Mouse (Mus musculus) midbrain, embryonic 13.5 days (tissue): ENCODE measurements around the gene Scaper. TPM values are rescaled to one million over a fixed set of nuclear protein-coding genes. Genes with fewer than 3 reads are reported as not detected.
A peak's percentile ranks its signal among the peaks of the same experiment; 100 is the strongest.

ENCODE experiments used
- ATAC-seq: fragments of 200-750 bp; cut with Nextera tagmentation; 2 replicates; pipeline ENCODE4 v1.8.0; 2017; ENCODE audit warnings: mild to moderate bottlenecking, moderate TSS enrichment, moderate library complexity
- H3K27ac ChIP-seq: fragments of 300-500 bp; sonication (generic); 2 replicates; pipeline ENCODE4 v1.5.1; 2015; ENCODE audit warnings: inconsistent platforms, mild to moderate bottlenecking, moderate library complexity
- H3K27me3 ChIP-seq: fragments of 300-500 bp; sonication (generic); 2 replicates; pipeline ENCODE4 v1.6.1; 2015; ENCODE audit warnings: mild to moderate bottlenecking, inconsistent platforms
- H3K36me3 ChIP-seq: fragments of 300-500 bp; sonication (generic); 2 replicates; pipeline ENCODE4 v1.6.1; 2015; ENCODE audit warnings: mild to moderate bottlenecking, inconsistent platforms
- H3K4me1 ChIP-seq: fragments of 300-500 bp; sonication (generic); replicated peaks from 2 replicates; pipeline ENCODE4 v1.6.1; 2015; ENCODE audit warnings: inconsistent platforms
- H3K4me2 ChIP-seq: fragments of 300-500 bp; sonication (generic); replicated peaks from 2 replicates; pipeline ENCODE4 v1.6.1; 2015; ENCODE audit warnings: moderate library complexity, mild to moderate bottlenecking, inconsistent platforms
- H3K4me3 ChIP-seq: fragments of 300-500 bp; sonication (generic); replicated peaks from 2 replicates; pipeline ENCODE4 v1.5.1; 2015; ENCODE audit warnings: mild to moderate bottlenecking, inconsistent platforms
- H3K9ac ChIP-seq: fragments of 300-500 bp; sonication (generic); replicated peaks from 2 replicates; pipeline ENCODE4 v1.6.1; 2015; ENCODE audit warnings: mild to moderate bottlenecking, inconsistent platforms
- H3K9me3 ChIP-seq: fragments of 300-500 bp; sonication (generic); 2 replicates; pipeline ENCODE4 v1.6.1; 2016; ENCODE audit warnings: mild to moderate bottlenecking, inconsistent platforms
- WGBS: fragments of 180-500 bp; shearing (Covaris S2); methylation state at CpG from one replicate; pipeline ENCODE4 v1.1.7; 2015; 5-methylcytosine and 5-hydroxymethylcytosine counted together
- polyA plus RNA-seq: library from polyadenylated mRNA; unstranded; fragments of >200 nt; fragmentation: Nextera tagmentation; extraction: Ambion mirVana; gene quantifications from 2 replicates; pipeline ENCODE4 v1.2.1, GENCODE M21; 2015

Gene Scaper
- polyA plus RNA-seq, 1 experiment from 2014 or later: 38.6 TPM

GRCm38 (mm10) chr9:55535907-55536306, 402.0 kb downstream of the Scaper start:
- H3K27ac ChIP-seq: no peak overlapping the region
- no peak overlapping the region for H3K4me2 ChIP-seq
- no peaks in the 10 kb centered on the region for H3K36me3 ChIP-seq
- H3K27me3 ChIP-seq: peaks cover 55% of the 10 kb centered on the region
- 20% methylated on average over 3 of the region's 3 CpGs for WGBS
- H3K4me3 ChIP-seq: no peak overlapping the region
- H3K4me1 ChIP-seq: peaks cover 8% of the 10 kb centered on the region
- H3K9me3 ChIP-seq: no peaks in the 10 kb centered on the region
- ATAC-seq: no peak
- H3K9ac ChIP-seq: no peak overlapping the region

DNA sequence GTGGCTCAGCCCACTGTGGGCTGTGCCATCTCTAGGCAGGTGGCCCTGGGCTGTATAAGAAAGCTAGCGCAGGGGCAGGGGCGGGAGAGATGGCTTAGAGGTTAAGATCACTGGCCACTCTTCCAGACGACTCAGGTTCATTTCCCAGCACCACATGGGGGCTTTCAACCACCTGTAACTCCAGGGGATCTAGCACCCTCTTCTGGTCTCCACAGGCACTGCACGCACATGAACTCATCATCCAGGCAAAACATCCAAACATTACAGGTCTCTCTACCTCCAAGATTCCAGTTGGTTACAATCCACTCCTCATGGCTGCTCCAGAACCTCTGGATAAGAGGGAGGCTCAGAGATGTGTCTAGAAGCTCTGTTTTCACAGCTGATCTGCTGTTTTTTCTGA, 412.2 kb downstream of the Scaper start:
- Histone ChIP-seq H3K9me3 (no peaks in the 10 kb centered on the region), H3K9ac (no peak overlapping the region), H3K36me3 (no peaks in the 10 kb centered on the region), H3K27ac (no peak overlapping the region), H3K4me2 (no peak overlapping the region), H3K4me3 (no peak overlapping the region), H3K4me1 (no peaks in the 10 kb centered on the region), H3K27me3 (no peaks in the 10 kb centered on the region; the same call in 1 of the 2 replicates)
- ATAC-seq: no peak
- 31% methylated on average over 4 of the region's 4 CpGs for WGBS

- H3K27me3 ChIP-seq: peaks cover 19% of the 10 kb centered on the region
- ATAC-seq: peak; percentile 99
- no peaks in the 10 kb centered on the region for H3K9me3 ChIP-seq
These were observed 425.8 kb downstream of the Scaper start, which contains the start of gene Etfa for GRCm38 (mm10) chr9:55512027-55512543. Gene Etfa, minus strand, starts transcription at chr9:55512243.

GRCm38 (mm10) chr9:55511521-55511993, 426.4 kb downstream of the Scaper start:
- ATAC-seq: peak; percentile 79
- H3K27me3 ChIP-seq: peaks cover 19% of the 10 kb centered on the region
- H3K9ac ChIP-seq: peak overlapping the region; percentile 81
- peaks cover 10% of the 10 kb centered on the region; the same call in 1 of the 2 replicates for H3K4me1 ChIP-seq
- H3K27ac ChIP-seq: peak overlapping the region; percentile 76
- no peaks in the 10 kb centered on the region for H3K9me3 ChIP-seq
- peak overlapping the region; percentile 83 for H3K4me2 ChIP-seq
- H3K4me3 ChIP-seq: peak overlapping the region; percentile 80
- under 1% methylated on average over 32 of the region's 32 CpGs for WGBS
- H3K36me3 ChIP-seq: no peaks in the 10 kb centered on the region

More at GRCm38 (mm10) chr9:55512027-55512543, 425.8 kb downstream of the Scaper start, which contains the start of gene Etfa:
- Histone ChIP-seq H3K9ac (peak within 1 kb of the TSS; percentile 81), H3K4me3 (peak within 1 kb of the TSS; percentile 80), H3K4me1 (peaks cover 10% of the 10 kb centered on the region; the same call in 1 of the 2 replicates), H3K36me3 (no peaks in the 10 kb centered on the region), H3K27ac (peak within 1 kb of the TSS; percentile 76), H3K4me2 (peak within 1 kb of the TSS; percentile 83)
- WGBS: under 1% methylated on average over 45 of the region's 47 CpGs

GRCm38 (mm10) chr9:55510651-55511235, 427.2 kb downstream of the Scaper start:
- Histone ChIP-seq H3K4me3 (peak overlapping the region; percentile 80; the same call in 1 of the 2 replicates), H3K4me2 (peak overlapping the region; percentile 83), H3K36me3 (no peaks in the 10 kb centered on the region), H3K27me3 (peaks cover 19% of the 10 kb centered on the region), H3K27ac (no peak overlapping the region), H3K4me1 (peaks cover 10% of the 10 kb centered on the region; the same call in 1 of the 2 replicates), H3K9ac (no peak overlapping the region), H3K9me3 (no peaks in the 10 kb centered on the region)
- WGBS: 82% methylated on average over 10 of the region's 10 CpGs
- ATAC-seq: no peak

DNA sequence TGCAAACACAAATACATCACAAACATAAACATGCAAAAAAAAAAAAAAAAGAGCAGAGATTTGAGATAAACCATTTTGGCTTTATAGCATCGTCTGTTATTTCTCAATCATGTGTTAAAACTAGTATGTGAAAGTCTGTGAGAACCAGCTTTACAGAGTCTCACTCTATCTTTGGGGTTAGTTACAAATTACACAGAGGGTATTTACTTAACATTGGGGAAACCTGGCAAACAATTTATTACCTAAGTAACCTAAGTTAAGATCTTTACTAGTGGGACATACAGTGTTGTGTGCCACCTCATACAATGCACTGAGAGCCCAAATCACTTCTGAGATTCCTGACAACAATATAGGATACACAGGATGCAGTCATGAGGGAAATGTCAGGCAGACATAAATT, 428.2 kb downstream of the Scaper start:
- Histone ChIP-seq H3K36me3 (no peaks in the 10 kb centered on the region), H3K4me2 (no peak overlapping the region), H3K9ac (no peak overlapping the region), H3K4me3 (no peak overlapping the region), H3K27me3 (peaks cover 16% of the 10 kb centered on the region), H3K27ac (no peak overlapping the region), H3K4me1 (peaks cover 10% of the 10 kb centered on the region; the same call in 1 of the 2 replicates), H3K9me3 (no peaks in the 10 kb centered on the region)
- ATAC-seq: no peak
- 95% methylated on average over 1 of the region's 1 CpGs for WGBS

- no peaks in the 10 kb centered on the region for H3K36me3 ChIP-seq
- peaks cover 6% of the 10 kb centered on the region for H3K27me3 ChIP-seq
- no peak overlapping the region for H3K4me3 ChIP-seq
- H3K27ac ChIP-seq: no peak overlapping the region
- whole genome bisulfite sequencing: 68% methylated on average over 4 of the region's 4 CpGs
- peaks cover 10% of the 10 kb centered on the region; the same call in 1 of the 2 replicates for H3K4me1 ChIP-seq
- H3K9ac ChIP-seq: no peak overlapping the region
- H3K4me2 ChIP-seq: no peak overlapping the region
- H3K9me3 ChIP-seq: no peaks in the 10 kb centered on the region
- no peak for ATAC-seq
These were observed 429.2 kb downstream of the Scaper start for GRCm38 (mm10) chr9:55508701-55509100.

DNA sequence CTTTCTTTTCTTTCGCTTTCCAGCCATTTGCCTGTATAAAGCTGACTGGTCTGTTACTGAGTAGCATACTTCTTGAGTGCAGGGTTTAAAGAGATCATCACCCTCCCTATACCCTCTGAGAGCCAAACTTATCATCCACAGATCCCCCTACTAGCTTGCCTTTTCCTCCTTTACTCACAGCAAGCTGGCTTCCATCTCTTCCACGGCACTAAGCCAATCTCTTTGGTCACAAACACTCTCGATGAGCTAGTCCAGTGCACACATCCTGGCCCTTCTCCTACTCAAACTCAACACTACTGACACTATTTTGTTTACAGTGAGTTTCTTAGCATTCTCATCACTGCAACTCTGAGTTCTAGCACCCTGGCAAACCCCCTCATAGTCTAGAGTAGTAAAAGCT, 430.0 kb downstream of the Scaper start:
- H3K4me2 ChIP-seq: no peak overlapping the region
- H3K9ac ChIP-seq: no peak overlapping the region
- ATAC-seq: no peak
- H3K4me3 ChIP-seq: no peak overlapping the region
- H3K27me3 ChIP-seq: no peaks in the 10 kb centered on the region; the same call in 1 of the 2 replicates
- H3K9me3 ChIP-seq: no peaks in the 10 kb centered on the region
- no peak overlapping the region for H3K27ac ChIP-seq
- peaks cover 10% of the 10 kb centered on the region; the same call in 1 of the 2 replicates for H3K4me1 ChIP-seq
- no peaks in the 10 kb centered on the region for H3K36me3 ChIP-seq
- WGBS: 94% methylated on average over 3 of the region's 3 CpGs

Other genes with a start within 250 kb of the Scaper start
- not detected in 2 replicates for gene 4930563M21Rik, start 72.4 kb upstream of the Scaper start, polyA plus RNA-seq
- 342 and 356 TPM in 2 replicates for gene Rcn2, start 103.7 kb upstream of the Scaper start, polyA plus RNA-seq
- 0.31 and 0.96 TPM in 2 replicates for gene Pstpip1, start 151.8 kb upstream of the Scaper start, polyA plus RNA-seq
- gene Tspan3, start 227.4 kb upstream of the Scaper start, polyA plus RNA-seq: 587 and 592 TPM in 2 replicates